9 mouse cellular contexts compared by ENCODE assay signal in genomic region chr2:118764094-118764831, GRCm38 (mm10). TPM values are rescaled to one million over a fixed set of nuclear protein-coding genes. Genes with fewer than 3 reads are reported as not detected.
DNase-seq lines count a peak whose midpoint lies in the region; ATAC-seq and TF ChIP-seq lines count a peak whose summit lies in the region.
"Had no signal": no experiment of that assay in that cellular context is flagged by ENCODE, and none has a peak within 500 bp of the region (broad histone marks: within the 10 kb centered on the region; RNA-seq: fewer than 3 reads in every experiment).

No protein-coding gene starts in this region.

- no peak overlapping the region for H3K9ac ChIP-seq in heart, adult 2 months (ENCODE audit: low read depth, low read length)
- H3K9ac ChIP-seq in heart, embryonic 15.5 days, result no peak overlapping the region

- TF ChIP-seq EP300 in heart, adult 2 months (IDR thresholded peaks at IDR 0.05; ENCODE audit: insufficient read depth, low read depth, low read length), result no peak

- H3K4me1 ChIP-seq in heart, adult 2 months (ENCODE audit: control insufficient read depth, insufficient read depth, low read length), result peaks cover 19% of the 10 kb centered on the region
- peaks cover 51% of the 10 kb centered on the region for H3K4me1 ChIP-seq in E14TG2a.4 (replicated peaks; ENCODE audit: low read depth, low read length)
- H3K4me1 ChIP-seq in heart, embryonic 15.5 days (replicated peaks), result peaks cover 53% of the 10 kb centered on the region

- ATAC-seq in heart, embryonic 15.5 days (replicated peaks; ENCODE audit: insufficient number of reproducible peaks, insufficient read depth, low FRiP score, low read depth), result no peak

- peak in 1 of 2 experiments; percentile 43 for DNase-seq in heart, adult 2 months
- no peak for DNase-seq in heart, postnatal 25 days (ENCODE audit: low spot score)
- DNase-seq in cerebellum, adult 8-10 months, result peak; percentile 75
- peak; percentile 60 for DNase-seq in liver
- peak; percentile 82 for DNase-seq in retina, embryonic 14.5 days (ENCODE audit: low spot score)
- no peak for DNase-seq in urinary bladder, adult 2 months (ENCODE audit: low spot score)

- WGBS in heart, adult 2 months, result 27% methylated on average over 11 of the region's 11 CpGs
- WGBS in heart, embryonic 15.5 days, result 25% methylated on average over 11 of the region's 11 CpGs

- TF ChIP-seq POLR2A in heart, adult 2 months (IDR thresholded peaks at IDR 0.05; ENCODE audit: insufficient read depth, low read depth, low read length), result no peak

- no peaks in the 10 kb centered on the region for H3K27me3 ChIP-seq in heart, adult 2 months (ENCODE audit: control insufficient read depth, insufficient read depth, low read length)
- H3K27me3 ChIP-seq in E14TG2a.4 (ENCODE audit: insufficient read depth, low read length), result peaks cover 66% of the 10 kb centered on the region
- H3K27me3 ChIP-seq in heart, embryonic 15.5 days, result 0 out of 2 replicates have a peak, but pooled peaks cover 3% of the 10 kb centered on the region

- no peaks in the 10 kb centered on the region for H3K79me2 ChIP-seq in heart, adult 2 months (replicated peaks; ENCODE audit: control insufficient read depth, insufficient read depth, low read length)

- H3K9me3 ChIP-seq in E14TG2a.4 (ENCODE audit: low read length), result no peaks in the 10 kb centered on the region
- no peaks in the 10 kb centered on the region for H3K9me3 ChIP-seq in heart, embryonic 15.5 days (replicated peaks)

- no peak overlapping the region for H3K4me2 ChIP-seq in heart, embryonic 15.5 days

- no peak overlapping the region for H3K4me3 ChIP-seq in heart, adult 2 months
- H3K4me3 ChIP-seq in E14TG2a.4 (replicated peaks; ENCODE audit: low read length), result no peak overlapping the region
- no peak overlapping the region for H3K4me3 ChIP-seq in heart, embryonic 15.5 days

- H3K36me3 ChIP-seq in heart, adult 2 months (ENCODE audit: control insufficient read depth, insufficient read depth, low read length), result peaks cover 3% of the 10 kb centered on the region; the same call in 1 of the 2 replicates
- H3K36me3 ChIP-seq in E14TG2a.4 (ENCODE audit: insufficient read depth, low read length), result no peaks in the 10 kb centered on the region
- no peaks in the 10 kb centered on the region for H3K36me3 ChIP-seq in heart, embryonic 15.5 days

- TF ChIP-seq CTCF in heart, adult 2 months (IDR thresholded peaks at IDR 0.05), result peak; percentile 80
- TF ChIP-seq CTCF in E14TG2a.4 (conservative IDR thresholded peaks at IDR 0.05; ENCODE audit: low read length), result peak; percentile 52

- intact Hi-C loops in heart, adult 2 months (cut with DNase I), result loop anchor here (2.0 to 10.0 kb wide), 3 partner anchors 98 to 421 kb away; partner anchors contain the start of gene Ivd
- intact Hi-C loops in heart, postnatal 25 days (cut with DNase I), result loop anchor here (2.0 kb wide), 1 partner anchor 119 kb away; no protein-coding TSS in a partner anchor

- H3K27ac ChIP-seq in heart, adult 2 months, result peak overlapping the region; percentile 65
- H3K27ac ChIP-seq in heart, embryonic 15.5 days, result peak overlapping the region; percentile 39
- H3K27ac ChIP-seq: macrophage had no signal

RNA-seq across cellular contexts. Expression of gene Ccdc9b, which starts 1.8 kb away (rescaled TPM):
- 10 to 100 TPM; 24.3 to 26.4 TPM for total RNA-seq in heart, adult 2 months (2021)
- 15.1 and 21.7 TPM in 2 replicates for polyA plus RNA-seq in heart, adult 2 months (2012; rRNA removed)
- total RNA-seq in heart, postnatal 25 days (2021), result 10 to 100 TPM; 23.0 to 24.2 TPM
- polyA plus RNA-seq in heart, embryonic 15.5 days (2015; fragmentation: Nextera tagmentation; extraction: Ambion mirVana), result 2.4 and 3.0 TPM in 2 replicates
- polyA plus RNA-seq in urinary bladder, adult 2 months (2012; rRNA removed), result 19.3 and 23.1 TPM in 2 replicates

RNA-seq across cellular contexts. Expression of gene Phgr1, which starts 8.3 kb away (rescaled TPM):
- not detected for total RNA-seq in heart, adult 2 months (2021)
- not detected in 2 replicates for polyA plus RNA-seq in heart, adult 2 months (2012; rRNA removed)
- total RNA-seq in heart, postnatal 25 days (2021), result not detected
- polyA plus RNA-seq in heart, embryonic 15.5 days (2015; fragmentation: Nextera tagmentation; extraction: Ambion mirVana), result not detected in 2 replicates
- 0.16 TPM in 1 of 2 replicates, not detected in the other for polyA plus RNA-seq in urinary bladder, adult 2 months (2012; rRNA removed)
- polyA plus RNA-seq: macrophage had no signal

RNA-seq across cellular contexts. Expression of gene Disp2, which starts 15.3 kb away (rescaled TPM):
- under 1 TPM in 1 of 2 experiments, not detected in 1; 0.11 TPM for total RNA-seq in heart, adult 2 months (2021)
- polyA plus RNA-seq in heart, adult 2 months (2012; rRNA removed), result 0.39 and 0.53 TPM in 2 replicates
- under 1 TPM in 1 of 2 experiments, not detected in 1; 0.03 TPM for total RNA-seq in heart, postnatal 25 days (2021)
- 0.20 and 0.96 TPM in 2 replicates for polyA plus RNA-seq in heart, embryonic 15.5 days (2015; fragmentation: Nextera tagmentation; extraction: Ambion mirVana)
- 0.78 and 0.93 TPM in 2 replicates for polyA plus RNA-seq in urinary bladder, adult 2 months (2012; rRNA removed)
- polyA plus RNA-seq: macrophage had no signal

RNA-seq across cellular contexts. Expression of gene Inafm2, which starts 18.7 kb away (rescaled TPM):
- 10 to 100 TPM; 31.8 to 34.9 TPM for total RNA-seq in heart, adult 2 months (2021)
- polyA plus RNA-seq in heart, adult 2 months (2012; rRNA removed), result 8.8 and 16.3 TPM in 2 replicates
- 10 to 100 TPM; 26.7 to 32.4 TPM for total RNA-seq in heart, postnatal 25 days (2021)
- polyA plus RNA-seq in heart, embryonic 15.5 days (2015; fragmentation: Nextera tagmentation; extraction: Ambion mirVana), result 42.1 and 44.7 TPM in 2 replicates
- polyA plus RNA-seq in urinary bladder, adult 2 months (2012; rRNA removed), result 35.9 and 38.5 TPM in 2 replicates

RNA-seq across cellular contexts. Expression of gene Plcb2, which starts 36.0 kb away (rescaled TPM):
- 1 to 10 TPM; 2.5 to 2.6 TPM for total RNA-seq in heart, adult 2 months (2021)
- 2.4 and 2.7 TPM in 2 replicates for polyA plus RNA-seq in heart, adult 2 months (2012; rRNA removed)
- total RNA-seq in heart, postnatal 25 days (2021), result 1 to 10 TPM; 1.9 to 2.8 TPM
- 3.2 and 3.8 TPM in 2 replicates for polyA plus RNA-seq in heart, embryonic 15.5 days (2015; fragmentation: Nextera tagmentation; extraction: Ambion mirVana)
- 2.6 and 3.0 TPM in 2 replicates for polyA plus RNA-seq in urinary bladder, adult 2 months (2012; rRNA removed)

Comparison
In these comparisons a context has a peak if more than half of its experiments do, and no peak if none do; other contexts are left out.
1. DNase-seq: peak in cerebellum, adult 8-10 months (single experiment), liver (single experiment) and retina, embryonic 14.5 days (single experiment); none in heart, postnatal 25 days (single experiment) and urinary bladder, adult 2 months (single experiment).